Mouse (Mus musculus): Measurements from ENCODE around the gene Hnrnph1.

Hnrnph1 gene

GRCm38 (mm10) chr11:50415563-50416241 lies 38.9 kb downstream of the Hnrnph1 start:
- DNase-seq = no peak

GRCm38 (mm10) chr11:50417856-50418255 lies 41.1 kb downstream of the Hnrnph1 start:
- no peak for DNase-seq

- DNase-seq = no peak
Measured at GRCm38 (mm10) chr11:50421461-50421860, 44.7 kb downstream of the Hnrnph1 start.

- peak; percentile 72 for DNase-seq
Measured at GRCm38 (mm10) chr11:50421934-50422780, 45.4 kb downstream of the Hnrnph1 start.

- no peak for DNase-seq
Measured at GRCm38 (mm10) chr11:50426056-50426455, 49.3 kb downstream of the Hnrnph1 start.

- DNase-seq = peak; percentile 92
Measured at GRCm38 (mm10) chr11:50430277-50431133, 53.7 kb downstream of the Hnrnph1 start, which contains the start of gene Rufy1. Rufy1 (minus strand) TSS chr11:50431125.

- no peak for DNase-seq
Measured at GRCm38 (mm10) chr11:50431134-50432068, 54.6 kb downstream of the Hnrnph1 start.

- no peak for DNase-seq
Measured at GRCm38 (mm10) chr11:50432069-50432440, 55.3 kb downstream of the Hnrnph1 start.

- DNase-seq = no peak
Measured at GRCm38 (mm10) chr11:50432896-50433295, 56.1 kb downstream of the Hnrnph1 start.
